Mouse (Mus musculus) cortical plate, adult 2 months (tissue): ENCODE results near the gene Ly9. TPM values are rescaled to one million over a fixed set of nuclear protein-coding genes. Genes with fewer than 3 reads are reported as not detected.

ENCODE experiments used
- H3K27ac ChIP-seq: fragments of 200-500 bp; 2 replicates; pipeline ENCODE4 v1.5.1; 2012; ENCODE audit warnings: low read length, control low read depth, inconsistent platforms; ENCODE audit not compliant: insufficient read depth
- H3K4me1 ChIP-seq: fragments of 200-500 bp; 2 replicates; pipeline ENCODE4 v1.6.1; 2011; ENCODE audit warnings: low read length; ENCODE audit not compliant: control insufficient read depth, insufficient read depth
- H3K4me3 ChIP-seq: fragments of 200-500 bp; 2 replicates; pipeline ENCODE4 v1.5.1; 2011; ENCODE audit warnings: mild to moderate bottlenecking, low read length, control low read depth; ENCODE audit not compliant: insufficient read depth
- CTCF ChIP-seq: fragments of 200-500 bp; IDR thresholded peaks from 2 replicates; pipeline ENCODE4 v1.5.1; 2011; ENCODE audit warnings: mild to moderate bottlenecking, control low read depth, low read length; ENCODE audit not compliant: insufficient read depth; ENCODE audit errors: extremely low read depth
- POLR2A ChIP-seq: fragments of 200-500 bp; IDR thresholded peaks from 2 replicates; pipeline ENCODE4 v1.6.1; 2011; ENCODE audit warnings: mild to moderate bottlenecking, low read length, control low read depth; ENCODE audit not compliant: insufficient read depth; ENCODE audit errors: extremely low read depth
- polyA plus RNA-seq: library from polyadenylated mRNA; depleted of rRNA; stranded (reverse); fragments of >200 nt; gene quantifications from 2 replicates; pipeline ENCODE4 v1.2.3, GENCODE M21; 2012; rRNA removed

The Ly9 gene
- polyA plus RNA-seq, 1 experiment: 0.27 TPM

DNA sequence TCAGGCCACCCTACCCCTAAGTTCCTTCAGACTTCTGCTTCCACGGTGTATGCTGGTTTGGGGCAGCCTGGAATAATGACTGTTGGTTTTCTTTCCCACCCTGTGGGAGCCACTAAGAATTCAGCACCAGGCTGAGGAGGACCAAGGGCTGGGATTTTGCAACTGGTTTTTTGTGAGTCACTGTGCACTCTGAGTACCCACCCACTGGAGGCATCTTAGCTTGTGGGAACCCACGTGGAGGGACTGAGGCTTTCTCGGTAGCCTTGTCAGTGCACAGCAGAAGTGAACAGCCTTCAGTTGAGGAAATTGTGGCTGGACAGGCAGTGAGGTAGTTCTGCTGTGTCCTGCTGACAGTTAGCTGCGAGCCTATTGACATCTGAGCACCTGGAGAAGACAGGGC, 48.3 kb downstream of the Ly9 start, which contains the start of gene Cd244a:
Cd244a (plus strand) TSS at position 296 of the 400 bp plus-strand sequence.
- H3K4me1 ChIP-seq: no peaks in the 10 kb centered on the region
- H3K27ac ChIP-seq: no peak within 1 kb of the TSS
- H3K4me3 ChIP-seq: no peak within 1 kb of the TSS

DNA sequence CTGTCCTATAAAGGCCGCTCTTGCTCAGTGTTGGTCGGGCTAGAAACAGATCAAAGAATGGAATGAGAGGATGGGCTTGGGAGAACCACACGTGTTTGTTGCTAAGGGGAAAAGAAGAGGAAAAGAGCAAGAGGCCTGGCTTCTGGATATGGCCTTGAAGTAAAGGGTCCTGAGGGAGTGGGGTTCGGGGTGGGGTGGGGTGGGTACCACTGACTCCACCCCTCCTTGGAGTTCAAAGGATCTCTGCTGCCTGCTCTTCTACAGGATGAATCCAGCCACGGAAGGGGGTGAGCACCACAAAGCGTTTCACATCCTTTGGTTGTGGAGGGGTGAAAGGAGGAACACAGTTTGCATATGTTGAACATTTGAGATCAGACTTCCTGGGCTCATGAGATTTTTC, 48.8 kb downstream of the Ly9 start:
- TF ChIP-seq CTCF: no peak
- TF ChIP-seq POLR2A: no peak
- Histone ChIP-seq H3K4me1 (no peaks in the 10 kb centered on the region), H3K27ac (no peak overlapping the region), H3K4me3 (no peak overlapping the region)

More for the DNA sequence above, 48.3 kb downstream of the Ly9 start, which contains the start of gene Cd244a:
- TF ChIP-seq CTCF (no peak), POLR2A (no peak)

DNA sequence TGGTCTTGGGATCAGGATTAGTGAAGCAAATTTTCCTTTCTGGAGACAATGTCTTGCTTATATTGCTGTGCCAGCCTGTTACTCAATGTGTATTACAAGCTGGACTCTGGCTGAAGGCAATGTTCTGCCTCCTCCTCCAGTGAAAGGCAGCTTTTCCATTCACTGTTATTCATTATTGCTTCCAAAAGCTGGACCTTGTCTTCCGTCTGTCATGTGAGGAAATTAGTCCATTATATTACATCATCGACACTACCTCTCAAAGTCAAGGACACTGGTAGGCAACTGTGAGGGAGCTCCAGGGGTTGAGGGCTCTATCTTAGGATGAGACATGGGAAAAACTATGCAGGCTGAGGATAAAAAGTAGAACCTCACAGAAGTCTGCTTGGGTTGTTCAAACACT, 50.8 kb downstream of the Ly9 start:
- no peaks in the 10 kb centered on the region for H3K4me1 ChIP-seq
- H3K27ac ChIP-seq: no peak overlapping the region
- no peak overlapping the region for H3K4me3 ChIP-seq
- TF ChIP-seq CTCF (no peak), POLR2A (no peak)

DNA sequence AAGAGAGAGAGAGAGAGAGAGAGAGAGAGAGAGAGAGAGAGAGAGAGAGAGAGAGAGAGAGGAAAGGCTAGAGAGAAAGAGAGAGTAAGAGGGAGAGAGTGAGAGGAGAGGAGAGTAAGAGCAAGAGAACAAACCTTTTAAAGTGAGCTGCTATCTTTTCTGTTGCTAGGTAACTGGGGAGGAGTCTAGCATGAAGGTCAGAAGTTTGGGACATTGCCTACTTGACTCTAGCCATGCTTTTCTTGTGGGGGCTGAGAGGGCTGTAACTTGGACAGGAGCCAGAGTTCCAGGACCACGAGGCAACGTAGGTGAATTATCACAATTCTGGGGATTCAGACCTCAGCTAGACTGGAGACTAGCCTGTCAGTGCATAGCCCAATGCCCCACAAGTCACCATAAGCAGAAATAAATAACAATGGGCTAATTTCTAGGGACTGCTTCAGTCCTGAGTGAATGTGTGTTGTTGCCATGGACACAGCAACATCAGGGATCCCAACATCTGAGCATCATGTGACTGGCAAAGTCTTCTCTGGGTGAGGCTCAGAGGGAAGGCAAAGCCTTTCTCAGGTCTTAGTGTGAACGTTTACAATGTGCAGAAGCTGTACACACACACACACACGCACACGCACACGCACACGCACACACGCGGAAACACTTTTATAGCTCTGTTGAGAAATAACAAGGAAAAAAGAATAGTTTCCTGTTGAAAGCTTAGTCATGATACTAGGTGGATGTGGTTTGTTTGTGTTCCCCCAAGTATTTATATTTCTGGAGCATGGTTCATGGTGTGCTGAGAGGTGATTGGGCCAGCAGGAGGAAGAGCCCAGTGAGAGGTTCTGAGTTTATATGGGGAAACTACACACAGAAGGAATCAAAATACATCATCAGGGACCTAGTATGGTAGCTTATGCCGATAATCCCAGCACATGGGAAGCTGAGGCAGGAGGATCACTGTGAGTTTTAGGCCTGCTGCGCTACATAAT, 53.6 kb downstream of the Ly9 start:
- TF ChIP-seq CTCF: no peak
- no peak for TF ChIP-seq POLR2A
- Histone ChIP-seq H3K4me1 (no peaks in the 10 kb centered on the region), H3K27ac (no peak overlapping the region), H3K4me3 (no peak overlapping the region)

DNA sequence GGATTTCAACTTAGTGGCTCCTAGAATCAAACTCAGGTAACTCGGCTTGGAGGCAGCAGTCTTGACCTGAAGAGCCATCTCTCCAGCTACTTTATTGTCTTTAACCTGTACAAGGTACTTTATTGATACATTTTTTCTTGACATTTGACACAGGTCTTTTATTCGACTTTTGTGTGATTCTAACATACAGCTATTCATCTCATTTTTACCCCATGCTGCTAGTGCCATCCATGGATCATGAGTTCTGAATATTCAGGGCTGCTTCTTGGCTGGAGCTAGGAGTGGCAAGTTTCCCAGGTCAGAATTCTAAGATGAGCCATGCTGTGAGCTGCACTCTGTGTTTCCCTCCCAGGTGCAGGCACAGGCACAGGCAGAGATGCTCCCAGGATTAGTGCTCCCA, 55.0 kb downstream of the Ly9 start:
- Histone ChIP-seq H3K27ac (no peak overlapping the region), H3K4me1 (no peaks in the 10 kb centered on the region), H3K4me3 (no peak overlapping the region)
- TF ChIP-seq CTCF (no peak), POLR2A (no peak)

DNA sequence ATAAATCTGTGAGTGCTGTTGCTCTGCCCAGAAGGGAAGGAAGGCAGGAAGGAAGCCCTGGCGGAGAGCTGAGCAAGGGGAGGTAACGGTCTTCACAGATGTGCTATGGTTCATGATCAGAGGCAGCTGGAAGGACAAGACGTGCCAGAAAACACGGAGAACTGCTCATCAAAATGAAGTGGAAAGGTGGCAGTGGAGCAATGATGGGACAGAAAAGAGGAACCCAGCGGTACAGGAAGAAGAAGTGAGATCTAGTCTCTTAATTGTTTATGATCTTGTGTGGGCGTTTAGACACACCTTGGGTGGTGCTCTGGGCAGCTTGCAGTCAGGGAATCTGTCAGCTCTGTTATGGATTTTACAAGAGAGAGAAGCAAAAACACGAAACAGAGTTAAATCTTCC, 55.9 kb downstream of the Ly9 start:
- Histone ChIP-seq H3K4me3 (no peak overlapping the region), H3K4me1 (no peaks in the 10 kb centered on the region), H3K27ac (no peak overlapping the region)
- TF ChIP-seq POLR2A (no peak), CTCF (no peak)

DNA sequence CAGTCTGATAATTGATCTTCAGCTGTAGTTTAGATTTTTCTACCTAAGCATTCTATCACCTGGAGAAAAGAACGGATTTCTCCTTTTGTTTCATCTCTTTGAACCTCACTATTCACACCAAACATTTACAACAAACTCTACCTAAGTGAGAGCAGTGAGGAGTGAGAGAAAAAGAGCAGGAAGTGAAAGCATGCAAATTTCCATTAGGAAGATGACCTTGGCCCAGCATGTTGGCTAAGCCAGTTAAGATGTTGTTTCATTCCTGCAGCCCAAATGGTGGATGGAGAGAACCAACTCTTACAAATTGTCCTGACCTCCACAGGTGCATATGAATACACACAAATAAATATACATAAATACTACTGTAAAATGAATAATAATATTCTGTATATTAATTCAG, 66.5 kb downstream of the Ly9 start:
- Histone ChIP-seq H3K4me1 (no peaks in the 10 kb centered on the region), H3K4me3 (no peak overlapping the region), H3K27ac (no peak overlapping the region)
- no peak for TF ChIP-seq POLR2A

Other genes starting within 250 kb of the Ly9 start
- 8.8 and 10.4 TPM in 2 replicates for gene Klhdc9, start 246.6 kb downstream of the Ly9 start, polyA plus RNA-seq
- 3.2 and 3.8 TPM in 2 replicates for gene Nectin4, start 237.3 kb downstream of the Ly9 start, polyA plus RNA-seq
- gene Arhgap30, start 218.5 kb downstream of the Ly9 start, polyA plus RNA-seq: 1.6 and 2.1 TPM in 2 replicates
- gene Usf1, start 196.1 kb downstream of the Ly9 start, polyA plus RNA-seq: 99.2 and 102 TPM in 2 replicates
- 2.1 TPM in 2 replicates for gene Tstd1, start 188.5 kb downstream of the Ly9 start, polyA plus RNA-seq
- gene F11r, start 169.9 kb downstream of the Ly9 start, polyA plus RNA-seq: 8.0 and 9.0 TPM in 2 replicates
- 5.4 and 7.9 TPM in 2 replicates for gene Alyref2, start 103.9 kb downstream of the Ly9 start, polyA plus RNA-seq
- gene Itln1, start 72.1 kb downstream of the Ly9 start, polyA plus RNA-seq: not detected in 2 replicates
- 0.06 TPM in 1 of 2 replicates, not detected in the other for gene Cd244a, start 48.2 kb downstream of the Ly9 start, polyA plus RNA-seq
- gene Slamf7, start 45.6 kb upstream of the Ly9 start, polyA plus RNA-seq: 0.02 and 0.06 TPM in 2 replicates
- 1.6 and 1.8 TPM in 2 replicates for gene Cd48, start 74.6 kb upstream of the Ly9 start, polyA plus RNA-seq
- 0.21 and 0.23 TPM in 2 replicates for gene Slamf1, start 159.7 kb upstream of the Ly9 start, polyA plus RNA-seq
- gene Cd84, start 232.3 kb upstream of the Ly9 start, polyA plus RNA-seq: 2.4 and 2.7 TPM in 2 replicates